Mouse (Mus musculus): Measurements from ENCODE around the gene Impdh2. TPM values are rescaled to one million over a fixed set of nuclear protein-coding genes. Genes with fewer than 3 reads are reported as not detected.
A peak's percentile ranks its signal among the peaks of the same experiment; 100 is the strongest.

Gene Impdh2
- total RNA-seq, 2 experiments from 2014 or later = 55.3 to 55.4 TPM

DNA sequence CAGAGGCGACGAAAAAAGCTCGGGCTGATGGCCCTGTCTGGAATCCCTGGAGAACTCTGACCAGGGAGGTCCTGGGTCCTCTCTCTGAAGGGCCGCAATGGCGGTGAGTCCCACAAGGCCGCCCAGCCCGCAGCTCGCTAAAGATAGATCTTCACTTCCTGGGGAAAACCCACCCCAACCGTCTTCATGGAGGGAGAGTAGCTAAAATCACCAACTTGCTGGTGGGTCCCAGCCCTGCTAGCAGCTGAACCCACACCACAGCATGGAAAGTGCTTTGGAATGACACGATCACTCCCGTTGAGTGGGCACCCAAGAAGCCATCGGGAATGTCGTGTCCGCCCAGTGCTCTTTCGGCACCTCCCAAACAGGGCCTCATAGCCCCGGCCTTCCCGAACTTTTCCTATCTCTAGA lies 8.4 kb downstream of the Impdh2 start:
- intact Hi-C loops (cut with DNase I) = no loop called here
- no peak for DNase-seq (ENCODE audit: low spot score in 2 of 2)

DNA sequence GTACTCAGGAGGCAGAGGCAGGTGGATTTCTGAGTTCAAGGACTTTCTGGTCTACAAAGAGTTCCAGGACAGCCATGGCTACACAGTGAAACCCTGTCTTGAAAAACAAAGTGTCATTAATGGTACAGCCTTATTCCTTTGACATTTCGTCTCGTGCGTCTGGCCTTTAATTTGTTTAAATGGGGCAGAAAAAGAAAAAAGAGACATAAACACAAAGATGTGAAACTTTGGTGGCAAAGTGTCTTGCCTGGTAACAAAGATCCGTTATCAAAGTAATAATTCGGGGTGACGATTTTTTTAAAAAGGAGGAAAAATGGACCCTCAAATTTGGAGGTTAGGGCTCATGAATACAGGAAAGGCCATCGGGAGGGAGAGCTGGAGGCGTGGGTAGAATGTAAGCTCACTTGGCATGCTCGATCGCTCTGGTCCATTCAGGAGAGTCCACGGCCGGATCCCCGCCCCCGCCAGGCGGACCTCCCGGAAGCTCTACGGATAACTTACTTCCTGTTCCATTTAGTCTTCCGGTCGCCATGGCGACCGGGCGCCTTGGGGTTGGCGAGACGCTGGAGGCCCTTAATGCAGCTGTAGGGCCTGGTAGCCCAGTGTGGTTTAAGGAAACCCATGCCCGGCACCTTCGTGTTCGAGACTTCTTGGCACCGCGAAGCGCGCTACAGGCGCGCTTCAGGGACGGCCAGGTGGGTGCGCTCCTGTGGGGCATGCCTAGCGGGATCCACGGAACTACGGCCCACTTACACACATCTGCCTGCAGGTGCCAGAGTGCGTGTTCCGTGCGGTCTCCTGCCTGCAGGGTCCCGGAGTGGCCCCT lies 9.5 kb downstream of the Impdh2 start, which contains the start of gene Dalrd3:
Gene Dalrd3 (plus strand): TSS at position 506 of the 826 bp plus-strand sequence.
- intact Hi-C loops (cut with DNase I) = no loop called here
- peak; percentile 89 to 97 for DNase-seq (ENCODE audit: low spot score in 2 of 2)

DNA sequence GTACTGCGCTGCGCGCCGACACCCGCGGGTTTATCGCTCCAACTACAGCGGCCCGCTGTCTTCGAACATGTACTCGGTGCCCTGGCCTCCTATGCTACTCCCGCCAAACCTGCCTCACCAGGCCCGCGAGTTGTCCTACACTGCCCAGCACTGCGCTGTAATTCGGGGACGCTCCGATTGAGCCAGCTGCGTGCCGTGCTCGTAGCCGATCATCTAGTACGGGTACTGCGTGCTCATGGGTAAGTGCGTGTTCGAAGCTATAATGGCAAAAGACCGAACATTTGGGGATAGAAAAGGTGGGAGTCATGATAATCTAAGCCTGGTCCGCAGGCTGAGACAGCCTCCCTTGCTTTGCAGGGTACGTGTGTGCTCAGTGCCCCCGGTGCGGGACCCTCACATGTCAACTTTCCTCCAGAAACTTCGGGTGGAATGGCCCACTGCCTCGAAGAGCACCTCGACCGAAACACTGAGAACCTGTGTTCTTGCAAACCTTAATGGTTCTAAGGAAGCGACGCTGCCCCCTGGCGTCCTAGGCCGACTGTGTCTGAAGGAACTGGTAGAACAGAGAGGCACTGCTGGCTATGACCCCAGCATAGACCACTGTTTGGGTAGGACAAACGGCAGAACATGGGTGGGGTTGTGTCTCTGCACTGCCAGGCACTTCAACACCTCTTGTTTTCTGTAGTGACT lies 10.3 kb downstream of the Impdh2 start:
- intact Hi-C loops (cut with DNase I) = no loop called here
- peak in 1 of 2 experiments; percentile 82 for DNase-seq (ENCODE audit: low spot score in 2 of 2)

DNA sequence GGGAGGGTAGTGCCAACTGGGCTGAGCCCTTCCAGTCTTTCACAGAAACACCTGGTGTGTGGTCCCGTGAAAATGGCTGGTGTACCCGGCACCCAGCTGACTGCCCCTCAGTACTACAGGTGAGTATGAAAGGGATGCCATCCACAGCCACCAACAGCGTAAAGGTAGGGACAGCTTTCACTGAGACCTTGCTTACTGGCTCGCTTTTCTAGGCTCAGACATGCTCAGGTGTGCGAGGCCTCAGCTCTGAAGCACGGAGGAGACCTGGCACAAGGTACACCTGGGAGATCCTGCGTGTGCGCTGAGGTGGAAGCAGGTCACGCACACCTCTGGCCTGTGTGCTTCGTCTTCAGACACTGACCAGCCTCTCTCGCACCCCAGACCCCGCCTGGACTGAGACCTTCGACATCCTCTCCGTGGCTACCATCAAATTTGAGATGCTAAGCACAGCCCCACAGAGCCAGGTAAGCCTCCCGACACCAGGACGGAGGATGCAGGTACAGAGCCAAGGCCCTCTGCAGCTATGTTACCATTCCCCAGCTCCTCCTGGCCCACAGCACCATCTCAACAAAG lies 11.4 kb downstream of the Impdh2 start:
- intact Hi-C loops (cut with DNase I) = no loop called here

DNA sequence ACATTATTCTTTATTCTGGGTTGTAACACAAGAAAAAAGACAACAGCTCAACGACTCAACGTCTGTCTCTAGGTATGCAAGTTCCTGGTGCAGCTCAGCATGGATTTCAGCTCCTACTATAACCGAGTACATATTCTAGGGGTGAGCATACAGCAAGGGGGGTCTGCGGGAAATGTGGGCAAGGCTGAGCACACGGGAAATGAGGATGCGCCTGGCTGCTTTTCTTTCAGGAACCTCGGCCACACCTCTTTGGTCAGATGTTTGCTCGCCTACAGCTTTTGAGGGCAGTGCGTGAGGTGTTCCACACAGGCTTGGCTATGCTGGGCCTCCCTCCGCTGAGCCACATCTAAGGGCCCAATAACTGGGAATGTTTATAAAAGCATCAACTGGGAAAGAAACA lies 12.2 kb downstream of the Impdh2 start:
- DNase-seq (ENCODE audit: low spot score in 2 of 2) = no peak
- intact Hi-C loops (cut with DNase I) = no loop called here

More for the DNA sequence above, 11.4 kb downstream of the Impdh2 start:
- no peak for DNase-seq (ENCODE audit: low spot score in 2 of 2)

DNA sequence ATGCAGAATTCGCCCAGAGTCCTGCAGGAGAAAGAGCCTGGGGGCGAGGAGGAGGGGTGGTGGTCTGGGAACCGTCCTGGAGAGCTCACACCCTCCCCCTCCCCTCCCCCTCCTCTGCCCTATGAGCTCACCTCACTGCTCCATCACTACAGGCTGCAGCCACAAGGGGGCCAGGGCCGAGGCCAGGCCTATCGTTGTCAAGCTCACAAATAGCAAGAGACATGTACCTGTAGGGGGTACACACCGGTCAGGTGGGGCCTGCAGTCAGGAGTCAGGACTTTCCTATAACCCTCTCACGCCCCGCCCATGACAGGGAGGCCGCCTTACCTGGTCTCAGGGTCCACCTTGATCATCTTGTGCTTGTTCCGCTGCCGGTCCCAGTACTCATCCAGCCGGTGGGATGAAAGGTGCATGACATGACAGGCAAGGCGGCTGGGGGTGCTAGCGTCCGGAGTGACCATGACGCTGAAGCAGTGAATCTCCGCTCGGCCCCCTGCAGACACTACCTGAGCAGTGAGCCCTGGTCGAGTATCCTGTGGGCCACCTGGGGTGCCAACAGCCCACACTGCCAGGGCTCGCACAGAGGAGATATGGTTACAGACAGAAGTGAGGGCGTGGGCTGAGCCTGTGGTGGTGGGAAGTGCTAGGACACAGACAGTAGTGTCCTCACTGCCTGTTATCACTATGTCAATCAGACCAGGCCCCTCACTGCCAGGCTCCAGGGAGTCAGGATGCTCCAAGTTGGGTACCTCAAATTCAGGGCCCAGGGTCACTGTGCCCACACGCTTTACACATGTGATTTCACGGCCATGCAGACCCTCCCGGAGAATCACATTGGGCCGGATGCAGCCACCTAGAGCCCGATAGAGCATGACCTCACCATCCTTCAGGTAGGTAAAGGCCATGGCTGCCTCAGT lies 13.9 kb downstream of the Impdh2 start:
- intact Hi-C loops (cut with DNase I) = no loop called here
- DNase-seq (ENCODE audit: low spot score in 2 of 2) = peak in 1 of 2 experiments; percentile 47

DNA sequence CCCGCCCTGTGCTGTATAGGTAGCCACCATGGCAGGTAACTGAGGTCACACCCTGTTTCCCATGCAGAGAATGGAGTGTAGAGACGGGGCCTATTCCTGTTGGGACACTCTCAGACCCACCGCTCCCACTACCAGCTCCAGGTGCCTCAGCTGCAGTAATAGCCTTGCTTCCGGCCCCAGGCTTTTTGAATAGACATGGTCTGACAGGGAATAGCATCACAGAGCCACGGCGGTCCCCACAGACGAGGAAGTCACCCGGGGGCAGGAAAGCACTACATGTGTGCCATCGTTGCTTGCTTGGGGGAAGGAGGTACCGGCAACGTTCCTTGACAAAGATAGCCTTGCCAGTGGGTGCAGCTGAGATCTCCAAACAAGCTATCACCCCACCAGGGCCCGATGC lies 14.8 kb downstream of the Impdh2 start:
- intact Hi-C loops (cut with DNase I) = no loop called here
- no peak for DNase-seq (ENCODE audit: low spot score in 2 of 2)

DNA sequence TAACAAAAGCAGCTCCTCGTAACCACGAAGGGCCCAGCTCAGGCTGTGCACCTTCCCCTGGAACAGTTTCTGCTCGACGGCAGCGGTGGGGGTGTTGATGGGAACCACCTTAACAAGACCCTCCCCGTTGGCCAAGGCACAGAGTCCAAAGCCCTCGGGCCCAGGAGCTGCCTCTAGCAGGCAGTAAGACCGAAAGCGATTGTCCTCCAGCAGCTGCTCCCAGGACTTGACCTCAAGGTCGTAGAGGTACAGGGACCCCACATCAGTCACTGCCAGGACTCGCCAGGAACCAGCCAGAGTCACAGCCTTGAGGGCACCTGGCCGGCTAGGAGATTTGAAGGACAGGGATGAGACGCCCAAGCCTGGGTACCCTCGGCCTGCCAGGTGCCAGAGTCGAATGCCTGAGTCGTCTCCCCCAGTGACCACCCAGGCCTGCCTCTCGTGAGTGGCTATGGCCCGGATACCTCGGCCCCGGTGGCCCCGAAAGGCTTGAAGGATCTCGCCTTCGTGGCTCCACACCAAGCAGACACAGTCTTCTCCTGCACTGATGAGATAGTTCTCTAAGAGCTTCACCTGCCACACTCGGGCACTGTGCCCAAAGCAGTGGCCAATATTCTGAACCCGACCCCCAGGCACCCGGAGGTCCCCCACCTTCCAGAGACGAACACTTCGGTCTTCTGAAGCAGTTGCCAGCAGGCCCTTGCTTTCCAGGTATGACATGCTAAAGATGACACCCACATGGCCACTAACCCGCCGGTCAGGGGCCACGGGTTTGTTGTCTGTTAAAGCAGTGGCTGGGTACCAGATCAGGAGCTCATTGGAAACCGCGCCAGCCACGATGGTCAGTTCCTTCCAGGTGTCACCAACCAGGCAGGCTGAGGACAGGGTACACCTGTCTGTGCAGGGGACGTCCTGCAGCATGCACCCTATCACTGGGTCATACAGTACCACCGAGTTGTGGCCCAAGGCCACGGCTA lies 15.5 kb downstream of the Impdh2 start:
- no peak for DNase-seq (ENCODE audit: low spot score in 2 of 2)
- intact Hi-C loops (cut with DNase I) = no loop called here

DNA sequence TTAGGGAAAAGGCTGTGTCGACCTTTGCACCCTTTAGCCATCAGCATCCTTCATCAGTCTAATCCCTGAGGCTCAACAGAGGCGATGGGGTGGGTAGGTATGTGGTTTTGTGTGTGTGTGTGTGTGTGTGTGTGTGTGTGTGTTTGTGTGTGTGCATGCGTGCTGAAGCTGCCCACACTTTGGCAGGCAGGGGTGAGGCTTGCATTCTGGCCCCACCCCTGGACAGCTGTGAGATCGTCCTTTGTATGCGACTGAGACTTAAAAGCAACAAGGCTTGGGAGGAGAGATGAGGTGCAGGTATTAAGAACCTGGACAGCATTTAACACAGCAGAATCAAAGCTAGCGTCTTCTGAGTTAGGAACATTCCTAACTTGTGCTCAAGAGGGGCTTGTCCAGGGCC lies 16.9 kb downstream of the Impdh2 start:
- no peak for DNase-seq (ENCODE audit: low spot score in 2 of 2)
- intact Hi-C loops (cut with DNase I) = no loop called here

DNA sequence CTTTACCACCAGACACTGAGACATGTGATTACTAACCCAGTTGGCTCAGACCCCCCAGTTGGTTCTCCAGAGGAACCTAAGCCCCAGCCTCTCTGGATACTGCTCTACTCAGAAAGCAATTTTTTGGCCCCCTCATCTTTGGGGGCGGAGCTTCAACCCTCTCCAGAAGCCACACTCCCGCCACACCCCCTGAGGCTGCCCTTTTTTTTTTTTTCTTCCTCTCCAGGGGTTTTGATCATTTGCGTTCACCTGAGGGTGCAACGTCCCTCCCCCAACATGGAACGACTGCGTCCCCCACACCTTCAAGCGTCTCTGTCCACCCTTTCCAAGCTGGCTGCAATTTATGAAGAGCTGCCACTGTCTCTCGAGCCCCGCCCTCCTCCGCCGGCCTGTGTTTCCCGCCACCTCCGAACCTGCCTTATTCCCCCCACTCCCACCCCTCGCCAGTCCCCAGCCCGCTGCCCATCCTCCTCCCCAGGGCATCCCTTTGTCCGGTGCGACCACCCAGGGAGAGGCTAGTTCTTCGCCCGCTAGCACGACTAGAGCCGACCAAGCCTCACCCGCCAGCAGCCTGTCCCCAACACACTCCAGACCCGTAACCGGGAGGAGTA lies 18.0 kb downstream of the Impdh2 start:
- DNase-seq (ENCODE audit: low spot score in 2 of 2) = peak in 1 of 2 experiments; percentile 47
- intact Hi-C loops (cut with DNase I) = no loop called here

DNA sequence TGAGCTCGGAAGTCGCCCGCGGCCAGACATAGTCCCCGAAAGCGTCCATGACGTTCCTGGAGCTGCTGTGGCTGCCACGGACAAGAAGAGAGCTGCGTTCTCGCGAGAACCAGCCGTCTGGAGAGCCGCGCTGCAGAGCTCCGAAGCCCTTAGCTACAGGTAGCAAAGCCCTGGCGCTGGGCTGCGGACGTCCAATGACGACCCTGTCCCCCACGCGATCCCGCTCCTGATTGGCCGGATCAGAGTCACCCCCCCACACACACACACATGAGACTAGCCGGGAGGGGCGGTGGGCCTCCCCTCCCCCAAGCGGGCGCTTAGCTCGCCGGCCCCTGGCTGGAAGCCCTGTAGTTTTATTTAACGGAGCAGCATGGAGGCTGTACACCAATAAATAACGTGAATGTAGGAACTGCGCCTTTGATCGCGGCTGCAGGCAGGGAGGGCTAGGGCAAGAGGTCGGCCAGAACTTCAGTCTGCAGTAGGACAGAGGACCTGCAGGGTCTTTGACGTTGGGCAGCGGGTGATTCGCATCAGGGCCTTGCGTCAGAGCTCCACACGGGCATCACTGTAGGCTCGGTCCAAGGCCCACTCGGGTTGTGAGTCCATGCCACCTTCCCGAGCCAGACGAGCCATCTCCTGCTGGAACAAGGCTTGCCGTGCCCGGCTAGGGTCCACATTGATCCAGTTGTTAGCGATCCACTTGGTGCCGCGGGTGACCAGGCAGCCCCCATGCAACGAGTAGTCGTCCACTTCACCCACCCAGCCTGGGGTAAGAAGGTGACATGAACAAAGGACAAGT lies 18.7 kb downstream of the Impdh2 start, which contains the start of gene Wdr6:
Gene Wdr6 (minus strand): TSS at position 195 of the 799 bp plus-strand sequence.
- peak; percentile 92 to 95 for DNase-seq (ENCODE audit: low spot score in 2 of 2)
- intact Hi-C loops (cut with DNase I) = no loop called here

DNA sequence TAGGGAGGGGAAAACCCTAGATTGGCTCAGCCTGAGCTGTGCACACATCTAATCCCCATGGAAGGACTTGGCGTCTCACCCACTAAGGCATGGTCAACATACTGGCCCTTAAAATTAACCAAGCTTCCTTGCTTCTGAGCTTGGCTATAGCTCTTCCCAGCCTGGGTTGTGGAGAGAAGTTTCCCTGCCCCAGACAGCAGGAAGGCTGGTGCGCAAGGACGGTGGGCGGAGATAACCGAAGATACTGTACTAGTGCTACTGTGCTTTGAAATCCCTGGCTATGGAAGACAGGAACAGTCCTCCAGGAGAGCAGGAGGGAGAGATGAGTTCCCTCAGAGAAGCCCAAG lies 19.2 kb downstream of the Impdh2 start:
- DNase-seq (ENCODE audit: low spot score in 2 of 2) = no peak
- intact Hi-C loops (cut with DNase I) = no loop called here

DNA sequence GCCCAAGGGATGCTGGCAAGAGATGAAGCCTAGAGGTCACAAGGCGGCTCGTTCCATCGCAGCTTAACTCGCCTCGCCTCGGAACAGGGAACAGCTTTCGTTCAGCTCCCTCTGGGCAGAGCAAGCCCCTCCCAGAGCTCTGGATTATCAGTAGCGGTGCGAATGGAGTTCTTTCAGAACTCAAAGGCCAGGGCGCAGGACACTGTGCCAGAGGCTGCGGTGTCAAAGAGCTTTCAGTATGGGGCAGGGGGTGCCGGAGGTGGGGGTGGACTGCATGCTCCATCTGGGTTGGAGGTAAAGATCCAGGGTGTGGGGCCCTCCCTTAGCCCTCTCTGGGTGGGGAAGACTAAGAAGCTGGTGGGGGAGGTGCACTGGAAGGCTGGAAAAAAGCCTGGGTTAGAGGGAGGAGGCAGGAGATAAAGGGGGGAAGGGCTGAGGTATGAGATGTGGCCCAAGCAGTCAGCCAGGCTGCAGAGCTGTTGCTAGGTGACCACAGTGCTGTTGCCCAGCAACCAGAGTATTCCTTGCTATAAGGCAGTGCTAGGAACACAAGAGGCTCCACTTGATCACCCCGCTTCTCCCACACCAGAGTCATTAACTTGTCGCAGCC lies 27.6 kb downstream of the Impdh2 start:
- intact Hi-C loops (cut with DNase I) = no loop called here

DNA sequence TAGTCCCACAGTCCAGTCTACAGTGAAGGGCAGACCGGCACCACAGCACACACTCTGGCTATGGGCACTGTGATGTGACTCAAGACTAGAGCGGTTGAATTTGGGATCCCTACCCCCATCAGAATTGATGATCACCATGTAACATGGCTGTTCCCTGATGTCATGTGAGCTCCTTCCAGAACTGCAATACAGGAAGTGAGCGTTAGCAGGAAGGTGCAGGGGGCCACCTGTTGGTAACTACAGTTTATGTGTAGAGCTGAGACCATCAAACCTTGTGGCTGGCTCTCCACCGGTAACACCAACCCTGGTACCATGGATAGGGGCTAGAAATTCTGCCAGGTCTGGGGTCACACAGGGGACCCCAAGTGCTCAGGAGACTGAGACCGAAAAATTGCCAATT lies 29.1 kb downstream of the Impdh2 start:
- DNase-seq (ENCODE audit: low spot score in 2 of 2) = peak in 1 of 2 experiments; percentile 27
- intact Hi-C loops (cut with DNase I) = no loop called here

More for the DNA sequence above, 27.6 kb downstream of the Impdh2 start:
- peak; percentile 89 to 97 for DNase-seq (ENCODE audit: low spot score in 2 of 2)

DNA sequence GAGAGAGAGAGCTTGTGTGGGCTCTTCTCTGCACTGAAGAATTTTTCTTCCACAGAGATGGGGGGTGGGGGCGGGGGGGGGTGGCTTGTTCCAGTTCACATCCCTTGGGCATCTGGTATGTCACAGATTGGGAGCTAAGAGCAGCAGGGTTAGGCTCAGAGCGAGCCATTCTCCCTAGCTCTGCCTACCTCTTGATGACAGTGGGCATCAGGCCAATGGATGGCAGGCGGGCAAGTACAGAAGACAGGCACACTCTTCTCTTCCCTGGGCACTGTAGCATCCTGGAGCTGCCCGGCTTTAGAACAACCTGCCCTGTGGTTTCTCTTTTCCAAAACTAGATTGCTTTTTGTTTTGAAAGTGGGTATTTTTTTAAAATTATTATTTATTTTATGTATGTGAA lies 31.4 kb downstream of the Impdh2 start:
- DNase-seq (ENCODE audit: low spot score in 2 of 2) = no peak
- intact Hi-C loops (cut with DNase I) = no loop called here

DNA sequence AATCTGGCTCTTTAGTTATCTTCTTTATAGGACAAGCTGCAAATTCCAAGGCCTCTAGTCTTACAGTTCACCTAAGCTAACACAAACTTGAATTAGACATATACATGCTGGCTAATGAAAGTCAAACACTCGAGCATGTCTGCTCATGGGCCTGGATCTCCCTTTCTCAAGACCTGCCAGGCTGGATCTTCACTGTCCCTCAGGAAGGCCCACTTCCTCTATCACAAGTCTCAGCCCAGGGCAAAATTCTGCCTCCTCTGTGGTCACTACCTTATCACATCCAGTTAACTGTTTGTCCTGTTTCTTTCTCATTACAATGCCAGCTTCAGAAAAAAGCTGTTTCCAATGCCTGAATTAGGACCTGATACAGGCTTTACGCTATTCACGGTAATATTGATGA lies 34.3 kb downstream of the Impdh2 start:
- no peak for DNase-seq (ENCODE audit: low spot score in 2 of 2)
- intact Hi-C loops (cut with DNase I) = no loop called here

Data from left cerebral cortex, postnatal 25 days (tissue).